Mouse (Mus musculus): ENCODE measurements around the gene Sv2b. TPM values are rescaled to one million over a fixed set of nuclear protein-coding genes. Genes with fewer than 3 reads are reported as not detected.

Gene Sv2b
- polyA plus RNA-seq, 2 experiments: 0.02 TPM; not detected in 1

DNA sequence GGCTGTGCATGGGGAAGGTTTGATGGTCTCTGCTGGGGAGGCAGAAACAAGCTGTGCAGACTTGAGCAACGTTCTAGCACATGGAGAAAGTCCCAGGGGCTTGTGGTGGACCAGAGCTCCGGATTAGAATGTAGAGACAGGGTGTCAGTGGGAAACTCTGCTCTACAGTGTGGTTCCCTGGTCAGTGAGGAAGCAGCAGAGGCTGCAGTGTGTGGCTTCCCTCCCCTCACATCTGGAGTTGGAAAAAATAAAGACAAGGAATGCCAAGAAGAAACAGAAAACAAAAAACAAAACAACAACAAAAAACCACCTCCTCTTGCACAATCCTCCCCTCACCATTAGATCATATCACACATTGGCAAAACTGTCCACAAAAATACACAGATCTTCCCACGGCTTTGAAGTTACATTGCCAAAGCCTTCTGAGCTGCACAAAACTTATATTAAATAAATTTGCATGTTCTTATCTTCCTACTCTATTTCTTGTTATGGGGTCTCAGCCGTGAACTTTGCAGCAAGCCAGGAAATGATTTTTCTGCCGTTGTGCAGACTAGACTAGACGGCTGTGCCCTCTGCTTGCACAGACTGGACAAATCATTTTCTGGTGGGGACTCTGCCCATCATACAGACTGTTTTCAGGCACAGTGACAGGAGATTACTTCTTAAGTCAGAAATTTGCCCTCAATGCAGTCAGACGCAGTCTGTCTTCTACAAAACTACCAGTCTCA, 86.2 kb downstream of the Sv2b start:
- ATAC-seq (ENCODE audit: insufficient read depth) (no peak), DNase-seq (ENCODE audit: low read depth in 3 of 3, low spot score in 3 of 3) (no peak)
- 45% methylated on average over 7 of the region's 7 CpGs for WGBS (ENCODE audit: insufficient replicate concordance)
- H3K9me3 ChIP-seq (ENCODE audit: control insufficient read depth, low read length): no peaks in the 10 kb centered on the region
- H3K4me3 ChIP-seq (ENCODE audit: insufficient read depth in 1 of 2, low read depth in 2 of 2, low read length in 2 of 2): no peak overlapping the region
- TF ChIP-seq CTCF (IDR thresholded peaks at IDR 0.05; ENCODE audit: low read depth) (no peak), EP300 (IDR thresholded peaks at IDR 0.05; ENCODE audit: low read depth) (no peak)
- no peaks in the 10 kb centered on the region for H3K4me1 ChIP-seq (replicated peaks; ENCODE audit: control insufficient read depth in 2 of 2, insufficient read depth in 2 of 2, low read length in 1 of 2)
- no peak overlapping the region for H3K27ac ChIP-seq
- no peak overlapping the region for H3K4me2 ChIP-seq (ENCODE audit: low read depth)
- H3K36me3 ChIP-seq (replicated peaks; ENCODE audit: control insufficient read depth, insufficient read depth, low read depth): no peaks in the 10 kb centered on the region
- no peaks in the 10 kb centered on the region for H3K27me3 ChIP-seq (ENCODE audit: control insufficient read depth, insufficient read depth, low read length)
- H3K9ac ChIP-seq (replicated peaks): no peak overlapping the region

DNA sequence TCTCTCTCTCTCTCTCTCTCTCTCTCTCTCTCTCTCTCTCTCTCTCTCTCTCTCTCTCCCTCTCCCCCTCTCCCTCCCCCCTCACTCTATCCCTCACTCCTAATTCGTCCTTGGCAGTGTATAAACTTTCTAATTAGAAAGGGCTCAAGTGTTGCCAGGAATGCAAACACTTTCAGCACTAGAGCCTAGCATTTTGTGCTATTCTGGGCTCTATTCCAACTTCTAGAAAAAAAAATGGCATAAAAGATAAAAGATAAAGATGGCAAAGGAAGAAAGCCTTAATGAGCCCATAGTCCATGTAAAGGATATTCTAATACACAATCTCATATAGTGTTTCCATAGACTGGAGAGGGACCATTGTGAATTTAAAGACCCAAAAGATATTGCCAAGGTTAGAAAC, 88.3 kb downstream of the Sv2b start:
- no peaks in the 10 kb centered on the region for H3K9me3 ChIP-seq (ENCODE audit: control insufficient read depth, low read length)
- H3K36me3 ChIP-seq (replicated peaks; ENCODE audit: control insufficient read depth, insufficient read depth, low read depth): no peaks in the 10 kb centered on the region
- no peak overlapping the region for H3K27ac ChIP-seq
- ATAC-seq (ENCODE audit: insufficient read depth) (no peak), DNase-seq (ENCODE audit: low read depth in 3 of 3, low spot score in 3 of 3) (no peak)
- 10% methylated on average over 1 of the region's 1 CpGs for WGBS (ENCODE audit: insufficient replicate concordance)
- no peak overlapping the region for H3K9ac ChIP-seq (replicated peaks)
- no peak for TF ChIP-seq EP300 (IDR thresholded peaks at IDR 0.05; ENCODE audit: low read depth)
- no peak for TF ChIP-seq CTCF (IDR thresholded peaks at IDR 0.05; ENCODE audit: low read depth)
- H3K4me2 ChIP-seq (ENCODE audit: low read depth): no peak overlapping the region
- H3K27me3 ChIP-seq (ENCODE audit: control insufficient read depth, insufficient read depth, low read length): no peaks in the 10 kb centered on the region
- no peak overlapping the region for H3K4me3 ChIP-seq (ENCODE audit: insufficient read depth in 1 of 2, low read depth in 2 of 2, low read length in 2 of 2)
- no peaks in the 10 kb centered on the region for H3K4me1 ChIP-seq (replicated peaks; ENCODE audit: control insufficient read depth in 2 of 2, insufficient read depth in 2 of 2, low read length in 1 of 2)

DNA sequence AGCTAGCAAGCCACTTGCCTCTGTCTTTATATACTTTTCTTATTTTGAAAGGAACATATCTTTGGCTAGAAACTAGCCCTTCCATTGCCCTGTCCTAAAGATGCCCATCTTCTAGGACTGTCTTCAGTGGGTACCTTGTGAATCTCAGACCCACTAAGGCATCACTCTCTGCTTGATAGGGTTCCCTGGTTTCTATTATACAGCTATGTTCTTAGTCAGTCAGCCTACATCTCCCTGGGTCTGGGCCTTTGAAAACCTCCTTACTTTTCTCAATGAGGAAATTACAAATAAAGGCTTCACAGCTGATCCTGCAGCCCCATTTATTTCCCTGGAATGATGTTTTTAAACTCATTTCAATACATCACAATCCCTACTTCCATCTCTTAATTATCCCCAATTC, 88.8 kb downstream of the Sv2b start:
- TF ChIP-seq CTCF (IDR thresholded peaks at IDR 0.05; ENCODE audit: low read depth): no peak
- no peak for TF ChIP-seq EP300 (IDR thresholded peaks at IDR 0.05; ENCODE audit: low read depth)
- DNase-seq (ENCODE audit: low read depth in 3 of 3, low spot score in 3 of 3) (no peak), ATAC-seq (ENCODE audit: insufficient read depth) (no peak)
- Histone ChIP-seq H3K4me3 (ENCODE audit: insufficient read depth in 1 of 2, low read depth in 2 of 2, low read length in 2 of 2) (no peak overlapping the region), H3K36me3 (replicated peaks; ENCODE audit: control insufficient read depth, insufficient read depth, low read depth) (no peaks in the 10 kb centered on the region), H3K27me3 (ENCODE audit: control insufficient read depth, insufficient read depth, low read length) (no peaks in the 10 kb centered on the region), H3K4me2 (ENCODE audit: low read depth) (no peak overlapping the region), H3K4me1 (replicated peaks; ENCODE audit: control insufficient read depth in 2 of 2, insufficient read depth in 2 of 2, low read length in 1 of 2) (no peaks in the 10 kb centered on the region), H3K27ac (no peak overlapping the region), H3K9ac (replicated peaks) (no peak overlapping the region), H3K9me3 (ENCODE audit: control insufficient read depth, low read length) (no peaks in the 10 kb centered on the region)

DNA sequence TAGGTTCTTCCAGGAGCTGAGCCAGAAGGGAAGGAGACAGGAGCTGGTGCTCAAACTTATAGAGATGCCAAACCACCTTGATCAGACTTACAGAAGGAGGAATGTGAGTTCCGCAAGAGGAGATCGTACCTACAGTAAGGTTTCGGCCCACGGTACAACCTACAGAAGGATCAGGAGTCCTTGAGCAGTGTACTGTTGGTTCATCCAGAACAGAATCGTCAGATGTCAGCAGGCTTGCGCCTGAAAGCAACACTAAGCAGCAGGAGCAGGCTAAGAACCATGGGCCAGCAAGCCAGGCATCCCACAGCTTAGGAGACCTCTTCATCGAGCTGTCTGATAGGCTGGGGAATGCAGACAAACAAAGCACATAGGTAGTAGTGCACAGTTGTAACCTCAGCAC, 92.9 kb downstream of the Sv2b start:
- H3K36me3 ChIP-seq (replicated peaks; ENCODE audit: control insufficient read depth, insufficient read depth, low read depth): no peaks in the 10 kb centered on the region
- H3K4me3 ChIP-seq (ENCODE audit: insufficient read depth in 1 of 2, low read depth in 2 of 2, low read length in 2 of 2): no peak overlapping the region
- H3K27ac ChIP-seq: no peak overlapping the region
- no peaks in the 10 kb centered on the region for H3K4me1 ChIP-seq (replicated peaks; ENCODE audit: control insufficient read depth in 2 of 2, insufficient read depth in 2 of 2, low read length in 1 of 2)
- no peaks in the 10 kb centered on the region for H3K27me3 ChIP-seq (ENCODE audit: control insufficient read depth, insufficient read depth, low read length)
- no peak for ATAC-seq (ENCODE audit: insufficient read depth)
- no peak for TF ChIP-seq EP300 (IDR thresholded peaks at IDR 0.05; ENCODE audit: low read depth)
- H3K9me3 ChIP-seq (ENCODE audit: control insufficient read depth, low read length): no peaks in the 10 kb centered on the region
- no peak for DNase-seq (ENCODE audit: low read depth in 3 of 3, low spot score in 3 of 3)
- no peak overlapping the region for H3K4me2 ChIP-seq (ENCODE audit: low read depth)
- no peak overlapping the region for H3K9ac ChIP-seq (replicated peaks)
- WGBS (ENCODE audit: insufficient replicate concordance): 66% methylated on average over 7 of the region's 7 CpGs

DNA sequence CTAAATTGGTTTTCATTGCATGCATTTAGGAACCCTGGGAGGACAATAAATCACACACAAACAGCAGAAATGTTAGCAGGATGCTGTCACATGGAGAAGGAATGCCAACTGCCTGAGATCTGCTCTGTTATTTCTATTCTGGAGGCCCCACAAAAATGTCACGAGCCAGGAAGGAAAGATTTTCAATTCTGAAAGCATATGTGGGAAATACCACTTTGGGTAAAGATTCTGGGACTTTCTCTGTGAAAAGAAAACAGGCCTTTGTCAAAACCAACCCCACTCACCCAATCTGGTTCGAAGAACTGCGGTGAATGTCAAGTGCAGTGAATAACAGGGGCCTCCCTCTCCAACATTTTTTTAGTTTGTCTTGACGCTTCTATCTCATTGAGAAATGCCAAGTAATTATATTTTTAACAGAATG, 99.8 kb downstream of the Sv2b start:
- no peaks in the 10 kb centered on the region for H3K4me1 ChIP-seq (replicated peaks; ENCODE audit: control insufficient read depth in 2 of 2, insufficient read depth in 2 of 2, low read length in 1 of 2)
- no peak overlapping the region for H3K27ac ChIP-seq
- H3K4me2 ChIP-seq (ENCODE audit: low read depth): no peak overlapping the region
- DNase-seq (ENCODE audit: low read depth in 3 of 3, low spot score in 3 of 3): no peak
- ATAC-seq (ENCODE audit: insufficient read depth): no peak
- no peak overlapping the region for H3K9ac ChIP-seq (replicated peaks)
- no peaks in the 10 kb centered on the region for H3K36me3 ChIP-seq (replicated peaks; ENCODE audit: control insufficient read depth, insufficient read depth, low read depth)
- TF ChIP-seq CTCF (IDR thresholded peaks at IDR 0.05; ENCODE audit: low read depth): no peak
- TF ChIP-seq EP300 (IDR thresholded peaks at IDR 0.05; ENCODE audit: low read depth): no peak
- H3K4me3 ChIP-seq (ENCODE audit: insufficient read depth in 1 of 2, low read depth in 2 of 2, low read length in 2 of 2): no peak overlapping the region
- no peaks in the 10 kb centered on the region for H3K27me3 ChIP-seq (ENCODE audit: control insufficient read depth, insufficient read depth, low read length)
- H3K9me3 ChIP-seq (ENCODE audit: control insufficient read depth, low read length): no peaks in the 10 kb centered on the region
- 53% methylated on average over 4 of the region's 4 CpGs for WGBS (ENCODE audit: insufficient replicate concordance)

Measured in liver, embryonic 14.5 days (tissue).